12 mouse cellular contexts compared by ENCODE assay signal in the genomic region with DNA sequence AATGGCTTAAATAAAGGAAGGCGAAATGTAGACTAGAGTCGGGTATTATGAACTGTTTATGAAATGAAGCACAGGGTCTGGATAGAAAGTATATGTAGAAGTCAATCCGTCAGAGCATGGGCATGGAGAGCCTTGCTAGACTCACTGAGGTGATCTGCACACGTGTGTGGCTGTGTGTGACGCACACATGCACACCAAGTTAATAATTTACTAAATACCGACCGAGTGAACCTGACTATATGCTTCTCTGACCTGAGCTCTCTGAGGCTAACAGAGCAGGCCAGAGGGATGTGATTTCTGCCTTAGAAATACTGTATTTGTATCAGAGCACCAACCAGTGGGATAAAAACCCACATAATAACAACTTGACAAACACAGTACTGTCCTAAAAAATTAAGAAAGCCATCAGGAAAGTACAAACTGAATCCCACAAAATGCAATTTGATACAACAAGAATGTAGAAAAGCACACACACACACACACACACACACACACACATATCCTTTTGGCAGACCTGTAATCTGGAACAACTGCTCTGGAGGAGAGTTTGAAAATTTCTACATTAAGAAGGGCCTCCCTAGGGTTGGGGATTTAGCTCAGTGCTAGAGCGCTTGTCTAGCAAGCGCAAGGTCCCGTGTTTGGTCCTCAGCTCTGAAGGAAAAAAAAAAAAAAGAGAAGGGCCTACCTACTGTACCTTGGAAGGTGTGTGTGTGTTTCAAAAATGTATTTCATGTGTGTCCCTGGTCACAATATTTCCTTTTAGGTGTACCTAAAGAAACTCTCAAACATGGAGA. TPM values are rescaled to one million over a fixed set of nuclear protein-coding genes. Genes with fewer than 3 reads are reported as not detected.
DNase-seq lines count a peak whose midpoint lies in the region; ATAC-seq and TF ChIP-seq lines count a peak whose summit lies in the region.
"Had no signal": no experiment of that assay in that cellular context is flagged by ENCODE, and none has a peak within 500 bp of the region (broad histone marks: within the 10 kb centered on the region; RNA-seq: fewer than 3 reads in every experiment).

No protein-coding gene starts in this region.

- no peak overlapping the region for H3K9ac ChIP-seq in intestine, embryonic 16.5 days (ENCODE audit: low read depth, low read length)
- H3K9ac ChIP-seq in liver, postnatal 0 days (replicated peaks): no peak overlapping the region

- H3K27me3 ChIP-seq in intestine, embryonic 16.5 days (replicated peaks; ENCODE audit: control insufficient read depth, insufficient read depth, low read length): no peaks in the 10 kb centered on the region
- H3K27me3 ChIP-seq in liver, postnatal 0 days (ENCODE audit: insufficient read depth, low read length): no peaks in the 10 kb centered on the region

- no peak overlapping the region for H3K4me3 ChIP-seq in intestine, embryonic 16.5 days (ENCODE audit: low read length)
- H3K4me3 ChIP-seq in liver, postnatal 0 days (ENCODE audit: low read depth, low read length): no peak overlapping the region

- peak; percentile 98 for ATAC-seq in intestine, embryonic 16.5 days
- peak; percentile 97 for ATAC-seq in liver, postnatal 0 days

- no peak overlapping the region for H3K4me2 ChIP-seq in intestine, embryonic 16.5 days (ENCODE audit: low read depth, low read length)
- no peak overlapping the region for H3K4me2 ChIP-seq in liver, postnatal 0 days (ENCODE audit: low read depth, low read length)

- no peaks in the 10 kb centered on the region for H3K9me3 ChIP-seq in intestine, embryonic 16.5 days (ENCODE audit: control insufficient read depth, low read length)
- no peaks in the 10 kb centered on the region for H3K9me3 ChIP-seq in liver, postnatal 0 days (ENCODE audit: low read length)

- no peaks in the 10 kb centered on the region for H3K4me1 ChIP-seq in intestine, embryonic 16.5 days (ENCODE audit: control insufficient read depth, insufficient read depth, low read length)
- H3K4me1 ChIP-seq in liver, postnatal 0 days (ENCODE audit: insufficient read depth): peaks cover 2% of the 10 kb centered on the region; the same call in 1 of the 2 replicates

- 66% methylated on average over 10 of the region's 10 CpGs for WGBS in intestine, embryonic 16.5 days
- 73% methylated on average over 10 of the region's 10 CpGs for WGBS in liver, postnatal 0 days (ENCODE audit: insufficient replicate concordance)

- TF ChIP-seq CTCF in liver, postnatal 0 days (IDR thresholded peaks at IDR 0.05; ENCODE audit: low read depth): no peak

- H3K36me3 ChIP-seq in intestine, embryonic 16.5 days (ENCODE audit: control insufficient read depth, insufficient read depth, low read length): no peaks in the 10 kb centered on the region
- peaks cover 11% of the 10 kb centered on the region; the same call in 1 of the 2 replicates for H3K36me3 ChIP-seq in liver, postnatal 0 days (replicated peaks; ENCODE audit: insufficient read depth, low read length)

- TF ChIP-seq EP300 in liver, postnatal 0 days (IDR thresholded peaks at IDR 0.05; ENCODE audit: low read depth): no peak

- DNase-seq in kidney, adult 11 months: peak; percentile 17
- DNase-seq in kidney, postnatal 10 days: no peak
- peak; percentile 25 for DNase-seq in NIH3T3 (ENCODE audit: low read depth)
- DNase-seq in liver, postnatal 0 days: no peak
- no peak for DNase-seq in lung, postnatal 10 days
- no peak for DNase-seq in heart, adult 8-10 months (ENCODE audit: low spot score)
- DNase-seq: B cell, adult 2 months; cerebellum, postnatal 14 days; lung, adult 18-20 months; midbrain, embryonic 14.5 days; thymus, postnatal 25 days had no signal

- no peak overlapping the region for H3K27ac ChIP-seq in intestine, embryonic 16.5 days (ENCODE audit: low read length)
- 0 out of 2 replicates have a peak overlapping the region, but pooled peaks have one; percentile 35 for H3K27ac ChIP-seq in liver, postnatal 0 days (ENCODE audit: low read depth)

RNA-seq across cellular contexts. Expression of a gene that starts 40.4 kb away (rescaled TPM):
- polyA plus RNA-seq in intestine, embryonic 16.5 days (2015; fragmentation: Nextera tagmentation; extraction: Ambion mirVana): 46.7 and 47.6 TPM in 2 replicates
- 10.0 and 11.3 TPM in 2 replicates for polyA plus RNA-seq in liver, postnatal 0 days (2015; fragmentation: Nextera tagmentation; extraction: Ambion mirVana)
- total RNA-seq in heart, adult 8-10 months (2022): 10 to 100 TPM; 21.7 to 24.5 (median 22.1) TPM

RNA-seq across cellular contexts. Expression of a gene that starts 55.5 kb away (rescaled TPM):
- 23.4 and 25.3 TPM in 2 replicates for polyA plus RNA-seq in intestine, embryonic 16.5 days (2015; fragmentation: Nextera tagmentation; extraction: Ambion mirVana)
- polyA plus RNA-seq in liver, postnatal 0 days (2015; fragmentation: Nextera tagmentation; extraction: Ambion mirVana): 12.4 and 14.0 TPM in 2 replicates
- 1 to 10 TPM; 1.1 to 2.2 (median 1.6) TPM for total RNA-seq in heart, adult 8-10 months (2022)

Comparison
In these comparisons a context has a peak if more than half of its experiments do, and no peak if none do; other contexts are left out.
1. DNase-seq: peak in kidney, adult 11 months (single experiment) and NIH3T3 (single experiment); none in kidney, postnatal 10 days (single experiment), liver, postnatal 0 days (single experiment), lung, postnatal 10 days (single experiment) and heart, adult 8-10 months (single experiment).